Mouse (Mus musculus): ENCODE results near the gene Inka2.
"Not testable (repeated sequence)": the region's sequence is repeated elsewhere in the genome, so short reads cannot be mapped to it uniquely, and the experiment has no call there.

The Inka2 gene

GRCm38 (mm10) chr3:105696387-105697147, 7.8 kb upstream of the Inka2 start:
- no peak for DNase-seq (ENCODE audit: inconsistent ontology term)

- DNase-seq (ENCODE audit: inconsistent ontology term): no peak
Observed at GRCm38 (mm10) chr3:105697148-105697441, 7.3 kb upstream of the Inka2 start.

GRCm38 (mm10) chr3:105698311-105698710, 6.1 kb upstream of the Inka2 start:
- DNase-seq (ENCODE audit: inconsistent ontology term): no peak

DNA sequence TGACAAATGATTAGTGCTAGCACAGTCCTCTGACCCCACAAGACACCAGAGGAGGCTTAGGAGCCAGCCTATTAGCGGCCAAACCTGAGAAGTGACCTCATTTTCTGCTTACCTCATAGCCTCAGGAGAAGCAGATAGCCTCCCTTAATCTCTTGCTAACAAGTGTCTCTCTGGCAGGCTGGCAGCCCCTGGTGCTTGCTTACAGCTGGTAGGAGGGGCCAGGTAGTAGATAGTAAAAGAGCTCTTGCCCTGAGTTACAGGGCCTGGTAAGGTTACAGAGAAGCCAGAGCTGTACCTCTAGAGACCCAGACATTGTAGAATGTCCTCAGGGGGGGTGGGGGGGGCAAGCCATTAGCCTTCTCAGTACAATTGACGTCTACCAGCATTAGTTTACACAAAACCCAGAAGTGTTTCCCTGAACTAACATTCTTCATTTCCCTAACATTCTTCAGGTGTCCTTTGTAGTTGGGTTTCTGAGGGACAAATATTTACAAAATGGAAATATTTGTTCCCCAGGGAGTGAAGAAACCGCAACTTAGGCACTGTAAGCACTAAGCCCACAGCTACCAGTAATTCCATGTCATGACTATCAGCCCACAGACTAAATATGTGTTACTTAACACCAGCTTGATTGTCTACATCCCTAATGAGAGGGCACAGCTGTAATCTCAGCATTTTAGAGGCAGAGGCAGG, 5.0 kb upstream of the Inka2 start:
- no peak for DNase-seq (ENCODE audit: inconsistent ontology term)

DNA sequence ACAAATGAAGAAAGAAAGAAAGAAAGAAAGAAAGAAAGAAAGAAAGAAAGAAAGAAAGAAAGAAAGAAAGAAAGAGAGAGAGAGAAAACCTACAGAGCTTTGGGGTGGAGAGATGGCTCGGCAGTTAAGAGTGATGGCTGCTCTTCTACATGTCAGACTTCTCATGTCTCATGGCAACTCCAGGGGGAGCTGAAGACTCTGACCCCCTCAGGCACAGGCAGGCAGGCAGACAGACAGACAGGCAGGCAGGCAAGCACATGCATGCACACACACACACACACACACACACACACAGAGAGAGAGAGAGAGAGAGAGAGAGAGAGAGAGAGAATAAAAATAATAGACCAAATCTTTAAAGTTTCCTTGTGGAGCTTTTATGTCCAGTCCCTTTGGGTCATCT, 3.6 kb upstream of the Inka2 start:
- not testable (repeated sequence) for DNase-seq (ENCODE audit: inconsistent ontology term)

DNA sequence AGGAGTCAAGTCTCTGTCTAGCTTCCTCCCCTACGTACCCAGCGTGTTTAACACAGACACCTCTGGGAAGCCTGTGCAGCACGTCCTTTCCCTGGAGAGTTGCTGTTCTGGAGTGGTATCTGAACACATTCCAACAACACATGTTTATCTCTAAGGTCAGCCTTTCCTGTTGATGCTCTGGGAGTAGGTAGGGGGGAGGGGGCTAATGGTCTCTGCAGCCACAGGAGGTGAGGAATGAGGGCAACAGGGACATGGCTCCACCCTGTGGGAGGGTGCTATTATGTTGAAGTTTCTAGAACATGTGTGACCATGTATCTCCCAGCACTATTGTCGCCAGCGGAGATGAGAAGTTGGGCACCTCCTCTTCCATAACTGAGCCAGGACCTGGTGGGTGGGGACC, 3.0 kb upstream of the Inka2 start:
- DNase-seq (ENCODE audit: inconsistent ontology term): no peak

DNA sequence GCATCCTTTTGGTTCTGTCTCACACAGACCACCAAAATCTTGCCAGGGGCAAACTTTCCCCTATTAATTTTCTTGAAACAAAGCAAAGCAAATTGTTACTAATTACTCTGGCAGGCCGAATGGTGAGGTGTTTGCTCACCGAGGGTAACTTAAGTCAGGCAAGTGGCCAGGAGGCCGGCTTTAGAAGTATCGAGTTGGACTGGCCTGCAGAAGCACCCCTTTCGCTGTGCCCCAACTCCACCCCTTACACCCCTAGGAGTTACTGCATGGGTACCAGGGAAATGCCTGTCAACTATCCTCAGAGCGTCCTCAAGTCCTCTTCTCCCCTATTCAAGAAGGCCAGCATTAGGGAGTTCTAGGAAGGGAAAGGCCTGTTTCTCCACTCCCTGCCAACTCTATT, 828 bp upstream of the Inka2 start:
- no peak for DNase-seq (ENCODE audit: inconsistent ontology term)

DNA sequence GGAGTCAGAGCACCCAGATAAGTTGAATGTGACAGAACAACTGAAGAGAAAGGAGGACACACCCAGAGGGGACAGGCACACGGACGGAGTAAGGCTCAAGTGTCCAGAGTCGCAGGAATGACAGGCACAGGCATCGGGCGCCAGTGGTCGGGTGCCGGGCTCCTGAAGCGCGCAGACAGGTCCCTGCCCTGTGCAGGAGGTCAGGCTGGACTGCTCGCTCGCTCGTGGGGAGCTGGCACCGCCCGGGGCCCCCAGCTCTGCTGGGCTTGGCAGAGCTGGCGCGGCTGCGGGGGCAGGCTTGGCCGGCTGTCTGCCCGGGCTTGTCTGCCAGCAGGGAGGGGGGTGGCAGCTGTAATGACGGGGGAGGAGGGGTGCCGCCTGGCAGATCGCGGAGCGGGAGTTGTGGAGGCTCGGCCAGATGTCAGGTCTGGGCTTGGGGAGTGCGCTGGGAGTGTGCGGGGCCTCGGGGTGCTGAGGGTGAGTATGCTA, 706 bp downstream of the Inka2 start:
- DNase-seq (ENCODE audit: inconsistent ontology term): peak; percentile 89

GRCm38 (mm10) chr3:105705561-105705960, 1.2 kb downstream of the Inka2 start:
- no peak for DNase-seq (ENCODE audit: inconsistent ontology term)

DNA sequence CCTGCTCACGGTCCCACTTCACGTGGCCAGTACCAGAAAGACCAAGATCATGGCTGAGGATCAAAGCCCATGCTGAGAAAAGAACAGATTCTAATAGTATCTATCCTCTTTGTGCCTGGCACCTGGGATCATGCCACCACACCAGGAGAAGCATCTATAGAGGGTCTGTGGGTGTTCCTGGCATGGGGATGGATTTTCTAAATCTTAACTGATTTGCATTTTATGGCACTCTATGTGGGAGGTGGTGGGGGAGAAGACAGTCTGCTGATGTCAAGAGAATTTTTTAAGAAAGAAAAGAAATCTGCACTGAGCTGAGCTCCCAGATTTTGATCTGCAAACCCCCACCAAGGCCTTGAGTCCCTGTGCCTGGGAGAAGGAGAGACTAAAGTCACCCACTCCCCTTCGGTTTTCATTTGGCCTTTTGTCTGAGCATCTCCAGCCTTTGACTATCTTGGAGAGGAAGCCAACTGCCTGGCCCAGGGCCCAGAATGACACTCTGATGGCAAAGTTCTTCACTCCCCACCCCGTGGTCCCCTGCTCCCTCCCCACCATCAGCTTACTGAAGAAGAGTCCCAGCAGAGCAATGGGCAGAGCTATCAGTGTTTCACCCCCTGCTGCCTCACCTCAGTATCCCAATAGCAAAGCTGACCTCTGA, 2.1 kb downstream of the Inka2 start:
- no peak for DNase-seq (ENCODE audit: inconsistent ontology term)

DNA sequence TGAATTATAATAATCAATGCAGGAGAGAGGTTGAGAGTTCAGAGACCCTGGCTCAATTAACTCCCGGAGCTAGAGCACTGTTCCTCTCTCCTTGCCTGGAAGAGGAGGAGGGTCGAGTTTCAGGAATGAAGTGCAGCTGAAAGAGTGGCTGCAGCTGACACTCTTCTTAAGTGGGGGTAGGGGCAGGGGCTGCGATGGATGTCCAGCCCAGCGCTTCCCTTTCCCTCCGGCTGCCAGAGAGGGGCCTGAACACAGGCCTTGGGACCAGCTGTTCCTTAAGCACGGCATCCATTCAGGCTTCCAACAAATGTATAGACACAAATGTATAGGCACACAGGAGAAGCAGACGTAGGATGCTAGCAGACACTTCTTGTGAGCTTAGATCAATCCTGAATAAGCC, 3.2 kb downstream of the Inka2 start:
- no peak for DNase-seq (ENCODE audit: inconsistent ontology term)

- DNase-seq (ENCODE audit: inconsistent ontology term): peak; percentile 93
Observed at GRCm38 (mm10) chr3:105710246-105710645, 5.8 kb downstream of the Inka2 start.

- no peak for DNase-seq (ENCODE audit: inconsistent ontology term)
Observed at GRCm38 (mm10) chr3:105711741-105712140, 7.3 kb downstream of the Inka2 start.

DNA sequence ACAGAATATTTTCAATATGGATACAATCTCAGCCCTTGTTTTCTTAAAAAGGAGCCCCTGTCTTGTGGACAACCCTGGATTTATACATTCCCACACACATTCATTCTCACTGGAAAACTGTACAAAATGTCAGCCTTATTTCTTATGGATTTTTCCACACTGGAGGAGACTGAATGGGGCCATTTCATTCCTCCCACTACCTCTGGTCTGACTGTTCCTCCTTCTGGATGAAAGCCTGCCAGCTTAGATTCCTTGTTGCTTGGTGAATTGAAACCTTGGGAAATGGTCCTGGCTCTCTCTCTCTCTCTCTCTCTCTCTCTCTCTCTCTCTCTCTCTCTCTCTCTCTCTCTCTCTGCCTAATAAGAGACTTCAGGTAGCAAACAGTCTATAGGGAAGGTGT, 8.4 kb downstream of the Inka2 start:
- no peak for DNase-seq (ENCODE audit: inconsistent ontology term)

GRCm38 (mm10) chr3:105714091-105714819, 9.9 kb downstream of the Inka2 start:
- DNase-seq (ENCODE audit: inconsistent ontology term): no peak

DNA sequence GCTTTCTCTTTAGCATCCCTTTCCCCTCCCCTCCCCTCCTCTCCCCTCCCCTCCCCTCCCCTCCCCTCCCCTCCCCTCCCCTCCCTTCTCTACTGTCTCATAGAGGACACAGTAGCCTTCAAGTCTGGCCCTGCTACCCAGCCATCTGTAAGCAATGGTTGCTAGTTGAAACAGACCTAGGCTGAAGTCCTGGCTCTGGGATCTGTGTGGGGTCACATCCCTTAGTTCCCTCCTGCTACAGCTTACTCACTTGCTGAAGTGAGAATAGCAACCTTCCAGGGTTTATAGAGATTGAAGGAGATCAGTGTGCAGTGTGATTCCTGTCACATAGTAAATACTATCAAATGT, 10.4 kb downstream of the Inka2 start:
- no peak for DNase-seq (ENCODE audit: inconsistent ontology term)

DNA sequence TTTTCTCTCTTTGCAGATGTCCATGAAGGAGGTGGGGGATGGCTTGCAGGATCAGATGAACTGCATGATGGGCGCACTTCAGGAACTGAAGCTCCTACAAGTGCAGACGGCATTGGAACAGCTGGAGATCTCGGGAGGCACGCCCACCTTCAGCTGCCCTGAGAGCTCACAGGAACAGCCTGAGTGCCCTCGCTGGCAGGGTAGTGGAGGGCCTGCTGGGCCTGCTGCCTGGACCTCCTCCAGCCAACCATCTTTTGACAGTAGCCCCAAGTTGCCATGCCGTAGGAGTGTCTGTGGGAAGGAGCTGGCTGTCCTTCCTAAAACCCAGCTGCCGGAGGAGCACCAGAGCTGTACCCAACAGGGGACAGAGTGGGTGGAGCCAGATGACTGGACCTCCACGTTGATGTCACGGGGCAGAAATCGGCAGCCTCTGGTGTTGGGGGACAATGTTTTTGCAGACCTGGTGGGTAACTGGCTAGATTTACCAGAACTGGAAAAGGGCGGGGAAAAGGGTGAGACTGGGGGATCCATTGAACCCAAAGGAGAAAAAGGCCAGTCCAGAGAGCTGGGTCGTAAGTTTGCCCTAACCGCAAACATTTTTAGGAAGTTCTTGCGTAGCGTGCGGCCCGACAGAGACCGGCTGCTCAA, 12.1 kb downstream of the Inka2 start:
- DNase-seq (ENCODE audit: inconsistent ontology term): no peak

GRCm38 (mm10) chr3:105717856-105718555, 13.6 kb downstream of the Inka2 start:
- no peak for DNase-seq (ENCODE audit: inconsistent ontology term)

DNA sequence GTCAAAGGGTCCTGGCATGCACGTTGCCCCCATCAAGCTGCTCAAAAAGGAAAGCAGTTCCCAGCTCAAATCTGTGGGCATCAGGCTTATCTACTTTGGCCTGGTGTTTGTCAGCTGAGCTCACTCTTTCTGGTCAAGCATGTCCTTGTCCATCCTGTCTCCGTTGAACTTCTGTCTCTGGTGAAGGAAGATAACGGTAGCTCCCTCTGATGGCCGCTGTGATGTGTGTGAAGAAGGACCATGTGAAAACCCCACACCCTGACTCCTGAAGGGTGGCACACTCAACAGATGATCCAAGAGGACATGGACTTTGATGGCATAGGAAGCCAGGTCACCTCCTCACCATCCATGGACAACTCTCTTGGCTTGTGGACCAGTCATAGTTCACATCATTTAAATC, 14.3 kb downstream of the Inka2 start:
- no peak for DNase-seq (ENCODE audit: inconsistent ontology term)

GRCm38 (mm10) chr3:105719979-105720378, 15.6 kb downstream of the Inka2 start:
- DNase-seq (ENCODE audit: inconsistent ontology term): no peak

- no peak for DNase-seq (ENCODE audit: inconsistent ontology term)
Observed at GRCm38 (mm10) chr3:105720514-105720913, 16.1 kb downstream of the Inka2 start.
